In the genomic region with DNA sequence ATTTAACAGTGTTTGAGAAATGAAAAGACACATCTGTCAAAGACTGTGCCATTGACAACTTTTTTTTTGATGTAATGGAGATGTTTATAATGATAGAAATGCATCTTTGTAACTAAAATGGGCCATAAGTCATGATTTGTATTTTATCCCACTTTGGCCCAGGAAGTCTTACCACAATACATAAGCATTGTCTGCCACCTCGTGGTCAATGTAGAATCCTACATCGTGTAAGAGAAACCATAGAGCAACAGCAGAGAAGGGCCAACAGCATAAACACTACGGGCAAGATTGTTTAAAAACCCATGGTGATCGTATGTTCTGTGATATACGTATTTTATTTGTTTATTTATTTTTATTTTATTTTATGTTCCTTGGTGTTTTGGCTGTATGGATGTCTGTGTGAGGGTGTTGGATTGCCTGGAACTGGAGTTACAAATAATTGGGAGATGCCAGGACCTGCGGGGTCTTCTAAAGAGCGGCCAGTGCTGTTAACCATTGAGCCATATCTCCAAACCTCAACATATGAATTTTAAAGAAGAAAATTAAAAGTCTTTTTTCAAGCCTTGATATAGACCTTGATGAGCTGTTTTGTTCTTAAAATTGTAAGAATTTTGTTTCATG, we compare ENCODE assay signal across 8 mouse cellular contexts. TPM values are rescaled to one million over a fixed set of nuclear protein-coding genes. Genes with fewer than 3 reads are reported as not detected.
DNase-seq lines count a peak whose midpoint lies in the region; ATAC-seq and TF ChIP-seq lines count a peak whose summit lies in the region.

No protein-coding gene starts in this region.

- ATAC-seq in heart, embryonic 16.5 days (replicated peaks; ENCODE audit: extremely low read depth, insufficient read depth, low FRiP score): 0 out of 2 replicates have a peak, but pooled peaks have one; percentile 63
- peak; percentile 82; the same call in 1 of the 2 replicates for ATAC-seq in kidney, postnatal 0 days (replicated peaks; ENCODE audit: low FRiP score, low read depth)
- no peak for ATAC-seq in liver, embryonic 13.5 days (ENCODE audit: low read depth)
- ATAC-seq in neural tube, embryonic 14.5 days (ENCODE audit: low read depth): peak; percentile 92

- no peaks in the 10 kb centered on the region for H3K36me3 ChIP-seq in heart, embryonic 16.5 days (ENCODE audit: control insufficient read depth, insufficient read depth)
- H3K36me3 ChIP-seq in kidney, postnatal 0 days (ENCODE audit: insufficient read depth, low read length): no peaks in the 10 kb centered on the region
- H3K36me3 ChIP-seq in liver, embryonic 13.5 days: no peaks in the 10 kb centered on the region
- no peaks in the 10 kb centered on the region for H3K36me3 ChIP-seq in neural tube, embryonic 14.5 days (ENCODE audit: control insufficient read depth, insufficient read depth, low read length)

- H3K27me3 ChIP-seq in heart, embryonic 16.5 days (ENCODE audit: control insufficient read depth, insufficient read depth, low read length): no peaks in the 10 kb centered on the region
- H3K27me3 ChIP-seq in kidney, postnatal 0 days (ENCODE audit: insufficient read depth, low read length): no peaks in the 10 kb centered on the region
- no peaks in the 10 kb centered on the region for H3K27me3 ChIP-seq in liver, embryonic 13.5 days
- no peaks in the 10 kb centered on the region for H3K27me3 ChIP-seq in neural tube, embryonic 14.5 days (ENCODE audit: control insufficient read depth, insufficient read depth, low read length)

- peak; percentile 88 for TF ChIP-seq CTCF in kidney, postnatal 0 days (IDR thresholded peaks at IDR 0.05; ENCODE audit: low read depth)

- H3K4me3 ChIP-seq in heart, embryonic 16.5 days (ENCODE audit: low read length): no peak overlapping the region
- no peak overlapping the region for H3K4me3 ChIP-seq in kidney, postnatal 0 days (replicated peaks; ENCODE audit: low read depth, low read length)
- H3K4me3 ChIP-seq in liver, embryonic 13.5 days (replicated peaks): no peak overlapping the region
- no peak overlapping the region for H3K4me3 ChIP-seq in neural tube, embryonic 14.5 days (ENCODE audit: low read depth, low read length)

- peak; percentile 37 to 51 for DNase-seq in CD8-positive naive resting alpha-beta T cell, adult 2 months (ENCODE audit: low read depth in 2 of 2, low spot score in 2 of 2)
- DNase-seq in adrenal gland, adult (ENCODE audit: inconsistent age in 2 of 2, low spot score in 1 of 2): peak; percentile 44 to 88
- peak; percentile 86 for DNase-seq in embryo, embryonic 10.5 days (ENCODE audit: low spot score)
- peak; percentile 85 for DNase-seq in kidney, postnatal 0 days (ENCODE audit: low spot score)
- peak; percentile 2 for DNase-seq in liver, embryonic 13.5 days
- peak; percentile 57 for DNase-seq in thymus, postnatal 4 days

- 0 out of 2 replicates have a peak, but pooled peaks cover 2% of the 10 kb centered on the region for H3K4me1 ChIP-seq in heart, embryonic 16.5 days (ENCODE audit: control insufficient read depth, insufficient read depth, low read length)
- H3K4me1 ChIP-seq in kidney, postnatal 0 days (replicated peaks; ENCODE audit: insufficient read depth, low read length): no peaks in the 10 kb centered on the region
- H3K4me1 ChIP-seq in liver, embryonic 13.5 days (replicated peaks): no peaks in the 10 kb centered on the region
- H3K4me1 ChIP-seq in neural tube, embryonic 14.5 days (ENCODE audit: control insufficient read depth, insufficient read depth, low read length): no peaks in the 10 kb centered on the region

- no peak overlapping the region for H3K9ac ChIP-seq in heart, embryonic 16.5 days (ENCODE audit: low read length)
- H3K9ac ChIP-seq in kidney, postnatal 0 days (ENCODE audit: low read depth, low read length): no peak overlapping the region
- H3K9ac ChIP-seq in liver, embryonic 13.5 days: no peak overlapping the region
- no peak overlapping the region for H3K9ac ChIP-seq in neural tube, embryonic 14.5 days (replicated peaks; ENCODE audit: low read depth, low read length)

- H3K27ac ChIP-seq in heart, embryonic 16.5 days (ENCODE audit: low read length): no peak overlapping the region
- no peak overlapping the region for H3K27ac ChIP-seq in kidney, postnatal 0 days
- H3K27ac ChIP-seq in liver, embryonic 13.5 days: no peak overlapping the region
- H3K27ac ChIP-seq in neural tube, embryonic 14.5 days (ENCODE audit: low read depth, low read length): no peak overlapping the region

- no peak overlapping the region for H3K4me2 ChIP-seq in heart, embryonic 16.5 days (ENCODE audit: low read depth, low read length)
- no peak overlapping the region for H3K4me2 ChIP-seq in kidney, postnatal 0 days (ENCODE audit: low read length)
- no peak overlapping the region for H3K4me2 ChIP-seq in liver, embryonic 13.5 days
- no peak overlapping the region for H3K4me2 ChIP-seq in neural tube, embryonic 14.5 days (ENCODE audit: low read depth, low read length)

- H3K9me3 ChIP-seq in heart, embryonic 16.5 days (replicated peaks; ENCODE audit: control insufficient read depth, low read length): no peaks in the 10 kb centered on the region
- H3K9me3 ChIP-seq in kidney, postnatal 0 days (replicated peaks; ENCODE audit: low read length): no peaks in the 10 kb centered on the region
- H3K9me3 ChIP-seq in liver, embryonic 13.5 days (replicated peaks): no peaks in the 10 kb centered on the region
- H3K9me3 ChIP-seq in neural tube, embryonic 14.5 days (ENCODE audit: control insufficient read depth, low read length): no peaks in the 10 kb centered on the region

- WGBS in heart, embryonic 16.5 days: 40% methylated on average over 7 of the region's 7 CpGs
- WGBS in kidney, postnatal 0 days: 32% methylated on average over 7 of the region's 7 CpGs
- 35% methylated on average over 7 of the region's 7 CpGs for WGBS in liver, embryonic 13.5 days (ENCODE audit: insufficient replicate concordance)
- 48% methylated on average over 7 of the region's 7 CpGs for WGBS in neural tube, embryonic 14.5 days

RNA-seq across cellular contexts. Expression of gene Tigd2, which starts 28.2 kb away (rescaled TPM):
- 11.1 and 12.0 TPM in 2 replicates for polyA plus RNA-seq in heart, embryonic 16.5 days (2015; fragmentation: Nextera tagmentation; extraction: Ambion mirVana)
- polyA plus RNA-seq in kidney, postnatal 0 days (2015; fragmentation: Nextera tagmentation; extraction: Ambion mirVana): 14.6 and 16.9 TPM in 2 replicates
- 3.5 and 4.3 TPM in 2 replicates for polyA plus RNA-seq in liver, embryonic 13.5 days (2015; fragmentation: Nextera tagmentation; extraction: Ambion mirVana)
- polyA plus RNA-seq in neural tube, embryonic 14.5 days (2014; fragmentation: Nextera tagmentation; extraction: Ambion mirVana): 12.5 and 13.5 TPM in 2 replicates

Comparison
In these comparisons a context has a peak if more than half of its experiments do, and no peak if none do; other contexts are left out.
1. DNase-seq: peak in every context shown above with its lines; median percentile 86 in embryo, embryonic 10.5 days; 85 in kidney, postnatal 0 days; 66 in adrenal gland, adult; 57 in thymus, postnatal 4 days; 44 in CD8-positive naive resting alpha-beta T cell, adult 2 months; 2 in liver, embryonic 13.5 days.